Mouse (Mus musculus) 416B (cell line): ENCODE measurements around the gene Ruvbl1.

Source experiments
- DNase-seq: peaks from one replicate; pipeline ENCODE4 v3.0.0; 2011; ENCODE audit warnings: low read depth

Ruvbl1 gene

GRCm38 (mm10) chr6:88545397-88545790 lies 80.2 kb downstream of the Ruvbl1 start:
- no peak for DNase-seq
